Mouse (Mus musculus): ENCODE data around the gene Kif6. TPM values are rescaled to one million over a fixed set of nuclear protein-coding genes. Genes with fewer than 3 reads are reported as not detected.

Kif6 gene
- polyA plus RNA-seq, 1 experiment: not detected

DNA sequence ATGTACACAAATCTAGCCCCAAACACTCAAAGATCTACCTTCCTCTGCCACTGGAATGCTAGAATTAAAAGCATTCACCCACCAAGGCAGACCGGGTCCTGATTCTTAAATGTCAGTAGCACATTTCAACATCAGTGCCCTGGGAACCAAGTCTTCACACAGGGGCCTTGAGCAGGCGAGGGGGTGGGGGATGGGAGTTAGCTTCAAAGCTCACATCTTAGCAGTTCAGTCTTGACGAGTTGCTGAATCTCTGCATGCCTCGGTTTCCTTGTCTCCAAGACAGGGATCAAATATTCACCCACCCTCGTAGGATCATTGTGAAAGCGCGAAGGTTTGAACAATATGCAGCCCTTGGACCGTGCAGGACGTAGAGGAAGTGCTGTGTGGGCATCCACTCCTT lies 172.4 kb downstream of the Kif6 start:
- no peak overlapping the region for H3K4me3 ChIP-seq (ENCODE audit: insufficient read depth, low read depth, low read length)
- WGBS: 86% methylated on average over 9 of the region's 9 CpGs
- no peaks in the 10 kb centered on the region for H3K4me1 ChIP-seq (ENCODE audit: control insufficient read depth, insufficient read depth, low read length)
- H3K27ac ChIP-seq (ENCODE audit: insufficient read depth, low read depth, low read length): no peak overlapping the region
- TF ChIP-seq POLR2A (IDR thresholded peaks at IDR 0.05; ENCODE audit: insufficient read depth, low read depth, low read length): no peak

DNA sequence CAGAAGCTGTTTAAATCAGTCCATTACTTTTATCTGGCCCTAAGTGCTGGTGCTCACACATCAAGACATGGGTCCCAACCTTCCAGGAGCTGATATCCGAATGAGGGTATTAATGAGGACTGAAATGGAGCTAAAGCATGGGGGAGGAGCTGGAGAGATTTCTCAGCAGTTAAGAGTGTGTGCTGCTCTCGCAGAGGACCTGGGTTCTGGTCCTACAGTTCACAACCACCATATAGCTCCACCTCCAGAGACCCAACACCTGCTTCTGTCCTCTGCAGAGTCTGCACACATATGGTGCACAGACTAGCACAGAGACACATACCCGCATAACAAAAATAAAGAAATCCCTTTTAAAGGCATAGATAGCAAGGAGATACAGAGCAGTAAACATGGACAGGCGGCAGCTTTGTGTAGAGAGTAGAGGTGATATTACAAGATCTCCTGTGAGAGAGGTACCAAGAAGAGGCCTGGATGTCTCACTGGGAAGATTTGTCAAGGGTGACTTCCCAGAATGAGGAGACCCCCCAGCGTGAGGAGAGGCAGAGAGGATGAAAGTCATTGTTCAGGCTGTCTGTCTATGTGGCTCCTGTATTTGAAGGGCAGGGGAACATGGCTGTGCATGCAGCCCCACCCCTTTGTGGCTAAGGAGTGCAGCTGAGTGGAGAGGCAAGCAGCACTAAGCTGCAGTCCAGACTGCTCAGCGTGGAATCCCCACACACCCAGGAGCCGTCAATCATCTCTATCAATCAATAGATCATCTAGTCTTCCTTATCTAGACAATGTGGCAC lies 173.4 kb downstream of the Kif6 start:
- no peaks in the 10 kb centered on the region for H3K4me1 ChIP-seq (ENCODE audit: control insufficient read depth, insufficient read depth, low read length)
- 79% methylated on average over 7 of the region's 7 CpGs for WGBS

DNA sequence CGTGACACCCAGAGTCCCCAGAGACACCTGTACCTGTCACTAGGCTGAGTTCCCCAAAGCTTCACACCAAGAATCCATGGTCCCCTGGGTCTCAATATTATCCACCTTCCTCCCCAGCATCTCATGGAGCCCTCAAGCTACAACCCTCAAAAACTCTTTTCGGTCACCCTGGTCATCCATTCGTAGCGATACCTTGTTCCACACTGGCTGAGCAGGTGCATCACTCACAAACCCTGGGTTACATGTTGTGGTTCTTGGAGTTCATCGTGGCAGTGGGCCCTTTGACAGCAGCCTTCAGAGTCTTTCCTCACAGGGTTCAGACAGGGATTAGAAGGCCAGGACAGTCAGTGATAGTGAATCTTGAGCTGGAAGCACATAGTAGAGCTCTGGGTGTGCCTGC lies 176.6 kb downstream of the Kif6 start:
- no peak overlapping the region for H3K4me3 ChIP-seq (ENCODE audit: insufficient read depth, low read depth, low read length)
- no peak overlapping the region for H3K27ac ChIP-seq (ENCODE audit: insufficient read depth, low read depth, low read length)
- H3K4me1 ChIP-seq (ENCODE audit: control insufficient read depth, insufficient read depth, low read length): no peaks in the 10 kb centered on the region
- WGBS: 98% methylated on average over 5 of the region's 5 CpGs
- TF ChIP-seq CTCF (IDR thresholded peaks at IDR 0.05; ENCODE audit: insufficient read depth, low read depth, low read length) (no peak), POLR2A (IDR thresholded peaks at IDR 0.05; ENCODE audit: insufficient read depth, low read depth, low read length) (no peak)

More for the DNA sequence above, 173.4 kb downstream of the Kif6 start:
- H3K4me3 ChIP-seq (ENCODE audit: insufficient read depth, low read depth, low read length): no peak overlapping the region
- TF ChIP-seq POLR2A (IDR thresholded peaks at IDR 0.05; ENCODE audit: insufficient read depth, low read depth, low read length): no peak
- no peak for TF ChIP-seq CTCF (IDR thresholded peaks at IDR 0.05; ENCODE audit: insufficient read depth, low read depth, low read length)
- no peak overlapping the region for H3K27ac ChIP-seq (ENCODE audit: insufficient read depth, low read depth, low read length)

DNA sequence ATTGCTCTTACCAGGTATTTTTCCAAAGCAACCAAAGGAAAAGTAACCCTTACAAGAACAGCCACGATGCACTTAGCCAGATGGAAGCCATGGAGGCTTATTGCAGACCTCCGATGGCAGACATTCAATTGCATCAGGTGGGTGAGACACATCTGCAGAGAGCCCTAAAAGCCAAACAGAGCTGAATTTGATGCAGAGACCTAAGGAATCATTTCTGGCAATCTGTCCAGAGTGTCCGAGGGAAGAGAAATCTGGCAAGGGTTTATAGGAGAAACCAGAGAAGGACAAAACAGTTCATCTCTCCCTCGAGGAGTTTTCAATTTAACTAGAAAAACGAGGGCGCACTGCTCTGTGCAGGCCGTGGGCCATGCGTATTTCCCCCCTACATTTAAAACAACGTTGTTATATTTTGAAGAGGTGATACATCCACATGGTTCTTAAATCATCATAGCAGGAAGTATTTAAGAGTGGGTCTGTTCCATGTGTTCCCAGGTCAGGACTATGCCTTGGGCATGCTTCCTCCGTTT lies 177.3 kb downstream of the Kif6 start:
- no peak overlapping the region for H3K27ac ChIP-seq (ENCODE audit: insufficient read depth, low read depth, low read length)
- H3K4me1 ChIP-seq (ENCODE audit: control insufficient read depth, insufficient read depth, low read length): no peaks in the 10 kb centered on the region
- WGBS: 92% methylated on average over 10 of the region's 10 CpGs
- TF ChIP-seq CTCF (IDR thresholded peaks at IDR 0.05; ENCODE audit: insufficient read depth, low read depth, low read length) (no peak), POLR2A (IDR thresholded peaks at IDR 0.05; ENCODE audit: insufficient read depth, low read depth, low read length) (no peak)
- no peak overlapping the region for H3K4me3 ChIP-seq (ENCODE audit: insufficient read depth, low read depth, low read length)

DNA sequence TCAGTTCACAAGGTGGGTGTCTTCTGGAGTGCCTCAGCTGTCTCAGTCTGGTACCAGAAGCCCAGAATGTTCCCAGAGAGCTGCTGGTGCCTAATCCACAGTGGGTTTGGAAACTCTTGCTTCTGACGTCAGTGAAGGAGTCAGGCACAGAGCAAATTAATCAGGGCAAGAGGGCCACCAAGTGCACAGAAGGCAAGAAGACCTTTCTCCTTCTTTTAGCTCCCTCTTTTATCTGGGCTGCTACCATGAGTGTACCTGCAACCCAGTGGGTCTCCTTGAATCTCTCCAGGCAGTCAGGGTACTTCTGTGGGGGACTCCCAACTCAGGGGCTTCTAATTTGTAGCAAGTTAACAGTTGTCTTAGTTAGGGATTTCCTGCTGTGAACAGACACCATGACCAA lies 178.0 kb downstream of the Kif6 start:
- TF ChIP-seq CTCF (IDR thresholded peaks at IDR 0.05; ENCODE audit: insufficient read depth, low read depth, low read length) (no peak), POLR2A (IDR thresholded peaks at IDR 0.05; ENCODE audit: insufficient read depth, low read depth, low read length) (no peak)
- no peaks in the 10 kb centered on the region for H3K4me1 ChIP-seq (ENCODE audit: control insufficient read depth, insufficient read depth, low read length)
- no peak overlapping the region for H3K4me3 ChIP-seq (ENCODE audit: insufficient read depth, low read depth, low read length)
- no peak overlapping the region for H3K27ac ChIP-seq (ENCODE audit: insufficient read depth, low read depth, low read length)
- WGBS: 92% methylated on average over 1 of the region's 1 CpGs

DNA sequence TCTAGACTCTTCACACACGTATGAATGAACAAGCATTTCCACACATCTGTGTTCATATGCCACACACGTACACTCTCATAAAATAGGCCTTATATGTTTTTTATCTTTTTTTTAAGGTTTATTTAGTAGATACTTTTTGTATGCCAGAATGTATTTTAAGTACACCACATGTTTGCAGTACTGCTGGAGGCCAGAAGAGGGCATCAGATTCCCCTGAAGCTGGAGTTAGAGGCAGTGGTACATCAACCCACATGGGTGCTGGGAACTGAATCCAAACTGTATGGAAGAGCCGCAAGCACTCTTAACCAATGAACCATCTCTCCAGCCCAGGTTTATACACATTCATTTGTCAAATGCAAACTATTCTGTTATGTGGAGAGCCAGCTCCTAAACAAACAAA lies 179.0 kb downstream of the Kif6 start:
- over 99% methylated on average over 3 of the region's 3 CpGs for WGBS
- no peak overlapping the region for H3K27ac ChIP-seq (ENCODE audit: insufficient read depth, low read depth, low read length)
- no peaks in the 10 kb centered on the region for H3K4me1 ChIP-seq (ENCODE audit: control insufficient read depth, insufficient read depth, low read length)
- no peak overlapping the region for H3K4me3 ChIP-seq (ENCODE audit: insufficient read depth, low read depth, low read length)
- TF ChIP-seq POLR2A (IDR thresholded peaks at IDR 0.05; ENCODE audit: insufficient read depth, low read depth, low read length) (no peak), CTCF (IDR thresholded peaks at IDR 0.05; ENCODE audit: insufficient read depth, low read depth, low read length) (no peak)

DNA sequence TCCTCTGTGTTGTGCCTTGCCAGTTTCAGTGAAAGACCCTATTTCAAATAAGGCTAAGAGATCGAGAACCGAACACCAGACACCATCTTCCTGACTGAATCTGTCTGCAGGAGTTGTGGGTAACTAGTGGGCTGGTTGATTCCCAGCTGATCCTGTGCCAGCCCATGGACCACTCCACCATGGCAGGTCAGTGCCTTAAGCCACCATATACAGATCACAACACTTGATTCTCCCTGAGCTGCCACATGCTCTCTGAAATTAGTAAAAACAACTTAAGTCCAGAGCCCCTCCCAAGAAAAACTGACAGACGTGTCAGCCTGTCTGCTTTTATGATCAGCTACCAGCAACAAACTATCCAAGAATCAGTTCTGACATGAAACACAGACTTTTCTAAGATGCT lies 180.3 kb downstream of the Kif6 start:
- no peaks in the 10 kb centered on the region for H3K4me1 ChIP-seq (ENCODE audit: control insufficient read depth, insufficient read depth, low read length)
- 97% methylated on average over 3 of the region's 3 CpGs for WGBS

DNA sequence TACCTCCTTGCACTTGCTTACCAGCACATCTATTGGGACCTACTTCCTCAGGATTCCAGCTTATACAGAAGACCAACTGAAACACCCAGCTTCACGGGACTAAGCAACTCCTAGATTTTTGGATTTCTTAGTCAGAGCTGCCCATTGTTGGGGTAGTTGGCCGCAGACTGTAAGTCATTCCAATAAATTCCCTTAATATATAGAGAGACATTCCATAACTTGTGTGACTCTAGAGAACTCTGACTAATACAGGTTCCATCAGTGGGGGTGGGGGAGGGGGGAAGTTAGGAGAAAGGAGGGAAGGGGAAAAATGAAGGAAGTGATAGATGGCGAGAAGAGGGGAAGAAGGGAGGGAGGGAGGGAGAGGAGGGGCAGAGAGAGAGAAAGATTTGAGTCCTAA lies 181.2 kb downstream of the Kif6 start:
- TF ChIP-seq CTCF (IDR thresholded peaks at IDR 0.05; ENCODE audit: insufficient read depth, low read depth, low read length) (no peak), POLR2A (IDR thresholded peaks at IDR 0.05; ENCODE audit: insufficient read depth, low read depth, low read length) (no peak)
- WGBS: 85% methylated on average over 3 of the region's 3 CpGs
- H3K27ac ChIP-seq (ENCODE audit: insufficient read depth, low read depth, low read length): no peak overlapping the region
- H3K4me3 ChIP-seq (ENCODE audit: insufficient read depth, low read depth, low read length): no peak overlapping the region
- no peaks in the 10 kb centered on the region for H3K4me1 ChIP-seq (ENCODE audit: control insufficient read depth, insufficient read depth, low read length)

More for the DNA sequence above, 180.3 kb downstream of the Kif6 start:
- H3K4me3 ChIP-seq (ENCODE audit: insufficient read depth, low read depth, low read length): no peak overlapping the region
- TF ChIP-seq CTCF (IDR thresholded peaks at IDR 0.05; ENCODE audit: insufficient read depth, low read depth, low read length) (no peak), POLR2A (IDR thresholded peaks at IDR 0.05; ENCODE audit: insufficient read depth, low read depth, low read length) (no peak)
- H3K27ac ChIP-seq (ENCODE audit: insufficient read depth, low read depth, low read length): no peak overlapping the region

DNA sequence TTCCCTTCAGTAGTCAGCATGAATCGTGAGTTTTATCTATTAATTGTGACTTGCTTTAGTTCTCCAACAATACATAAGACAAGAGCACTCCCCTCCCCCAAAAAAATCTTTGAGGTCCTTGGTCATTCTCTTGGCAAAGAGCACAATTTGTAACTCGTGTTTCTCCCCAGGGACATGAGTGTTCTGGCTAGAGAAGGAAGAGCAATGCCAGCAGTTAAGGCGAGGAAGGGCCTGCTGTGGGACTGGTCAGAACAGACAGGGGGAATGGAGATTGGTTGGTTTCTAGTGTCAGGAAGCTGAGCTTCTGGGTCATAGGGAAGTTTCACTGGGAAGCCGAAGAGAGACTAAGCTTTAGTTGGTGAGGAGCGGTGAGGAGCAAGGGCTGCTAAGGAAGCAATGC lies 184.2 kb downstream of the Kif6 start:
- no peak overlapping the region for H3K27ac ChIP-seq (ENCODE audit: insufficient read depth, low read depth, low read length)
- no peaks in the 10 kb centered on the region for H3K4me1 ChIP-seq (ENCODE audit: control insufficient read depth, insufficient read depth, low read length)
- WGBS: 86% methylated on average over 5 of the region's 5 CpGs
- TF ChIP-seq CTCF (IDR thresholded peaks at IDR 0.05; ENCODE audit: insufficient read depth, low read depth, low read length) (no peak), POLR2A (IDR thresholded peaks at IDR 0.05; ENCODE audit: insufficient read depth, low read depth, low read length) (no peak)
- no peak overlapping the region for H3K4me3 ChIP-seq (ENCODE audit: insufficient read depth, low read depth, low read length)
